Mouse (Mus musculus) frontal cortex, postnatal 14 days (tissue): ENCODE measurements at regions not wholly inside any gene's neighbourhood (a gene's known extent, or its start where the extent isn't known, plus 50 kb on each side); places are given as distances from the start of the nearest gene placed in this dataset.

Experiments used
- DNase-seq, 2 experiments: peaks; one replicate each; pipeline ENCODE4 v3.0.0; 2022; ENCODE audit warnings: low spot score in 2 of 2

- no peak for DNase-seq
These were observed 114.1 kb upstream of the Fn1 start for GRCm38 (mm10) chr1:71767076-71767475.

GRCm38 (mm10) chr1:71764951-71765350 is 112.0 kb upstream of the Fn1 start:
- DNase-seq, result no peak

- no peak for DNase-seq
These were observed 110.5 kb upstream of the Fn1 start for GRCm38 (mm10) chr1:71763530-71763929.

GRCm38 (mm10) chr1:71760342-71760741 is 107.3 kb upstream of the Fn1 start:
- DNase-seq, result no peak

GRCm38 (mm10) chr1:71757236-71757635 is 104.2 kb upstream of the Fn1 start:
- DNase-seq, result no peak

- DNase-seq, result no peak
These were observed 103.2 kb upstream of the Fn1 start for GRCm38 (mm10) chr1:71756159-71756558.

- DNase-seq, result no peak
These were observed 102.4 kb upstream of the Fn1 start for GRCm38 (mm10) chr1:71755435-71755834.

GRCm38 (mm10) chr1:71752351-71752750 is 99.4 kb upstream of the Fn1 start:
- no peak for DNase-seq

- DNase-seq, result no peak
These were observed 98.6 kb upstream of the Fn1 start for GRCm38 (mm10) chr1:71751601-71752000.

GRCm38 (mm10) chr1:71735606-71736005 is 82.6 kb upstream of the Fn1 start:
- no peak for DNase-seq

GRCm38 (mm10) chr1:71731623-71732022 is 78.6 kb upstream of the Fn1 start:
- DNase-seq, result no peak

GRCm38 (mm10) chr1:71731011-71731410 is 78.0 kb upstream of the Fn1 start:
- no peak for DNase-seq

- no peak for DNase-seq
These were observed 75.9 kb upstream of the Fn1 start for GRCm38 (mm10) chr1:71728852-71729347.

GRCm38 (mm10) chr1:71723816-71724215 is 70.8 kb upstream of the Fn1 start:
- DNase-seq, result no peak

- DNase-seq, result no peak
These were observed 70.0 kb upstream of the Fn1 start for GRCm38 (mm10) chr1:71723039-71723397.

- DNase-seq, result no peak
These were observed 69.4 kb upstream of the Fn1 start for GRCm38 (mm10) chr1:71722211-71723038.
